Mouse (Mus musculus): ENCODE measurements around the gene 1700067P10Rik. TPM values are rescaled to one million over a fixed set of nuclear protein-coding genes. Genes with fewer than 3 reads are reported as not detected.

The 1700067P10Rik gene
- total RNA-seq, 1 experiment from 2014 or later = not detected

- no peak for ATAC-seq (replicated peaks; ENCODE audit: low read depth, poor library complexity, severe bottlenecking)
Observed at GRCm38 (mm10) chr17:48094820-48095680, 5.9 kb downstream of the 1700067P10Rik start.

- no peak for ATAC-seq (replicated peaks; ENCODE audit: low read depth, poor library complexity, severe bottlenecking)
Observed at GRCm38 (mm10) chr17:48095718-48096121, 6.6 kb downstream of the 1700067P10Rik start.

GRCm38 (mm10) chr17:48096321-48096720, 7.2 kb downstream of the 1700067P10Rik start:
- no peak for ATAC-seq (replicated peaks; ENCODE audit: low read depth, poor library complexity, severe bottlenecking)

GRCm38 (mm10) chr17:48097011-48097742, 8.1 kb downstream of the 1700067P10Rik start:
- peak; percentile 58 for ATAC-seq (replicated peaks; ENCODE audit: low read depth, poor library complexity, severe bottlenecking)

GRCm38 (mm10) chr17:48097743-48098527, 8.8 kb downstream of the 1700067P10Rik start:
- ATAC-seq (replicated peaks; ENCODE audit: low read depth, poor library complexity, severe bottlenecking) = no peak

GRCm38 (mm10) chr17:48098528-48098890, 9.4 kb downstream of the 1700067P10Rik start:
- ATAC-seq (replicated peaks; ENCODE audit: low read depth, poor library complexity, severe bottlenecking) = no peak

- ATAC-seq (replicated peaks; ENCODE audit: low read depth, poor library complexity, severe bottlenecking) = no peak
Observed at GRCm38 (mm10) chr17:48099312-48099711, 10.2 kb downstream of the 1700067P10Rik start.

- peak; percentile 85 for ATAC-seq (replicated peaks; ENCODE audit: low read depth, poor library complexity, severe bottlenecking)
Observed at GRCm38 (mm10) chr17:48100441-48101417, 11.6 kb downstream of the 1700067P10Rik start.

- ATAC-seq (replicated peaks; ENCODE audit: low read depth, poor library complexity, severe bottlenecking) = peak; percentile 50; the same call in 1 of the 2 replicates
Observed at GRCm38 (mm10) chr17:48107333-48107732, 18.2 kb downstream of the 1700067P10Rik start.

GRCm38 (mm10) chr17:48107862-48108261, 18.7 kb downstream of the 1700067P10Rik start:
- ATAC-seq (replicated peaks; ENCODE audit: low read depth, poor library complexity, severe bottlenecking) = no peak

GRCm38 (mm10) chr17:48108520-48108919, 19.4 kb downstream of the 1700067P10Rik start:
- ATAC-seq (replicated peaks; ENCODE audit: low read depth, poor library complexity, severe bottlenecking) = no peak

- peak; percentile 86 for ATAC-seq (replicated peaks; ENCODE audit: low read depth, poor library complexity, severe bottlenecking)
Observed at GRCm38 (mm10) chr17:48110547-48111287, 21.6 kb downstream of the 1700067P10Rik start.

- peak; percentile 98 for ATAC-seq (replicated peaks; ENCODE audit: low read depth, poor library complexity, severe bottlenecking)
Observed at GRCm38 (mm10) chr17:48118570-48118969, 29.5 kb downstream of the 1700067P10Rik start.

GRCm38 (mm10) chr17:48119656-48120055, 30.5 kb downstream of the 1700067P10Rik start:
- peak; percentile 70 for ATAC-seq (replicated peaks; ENCODE audit: low read depth, poor library complexity, severe bottlenecking)

- ATAC-seq (replicated peaks; ENCODE audit: low read depth, poor library complexity, severe bottlenecking) = no peak
Observed at GRCm38 (mm10) chr17:48120456-48120855, 31.3 kb downstream of the 1700067P10Rik start.

- no peak for ATAC-seq (replicated peaks; ENCODE audit: low read depth, poor library complexity, severe bottlenecking)
Observed at GRCm38 (mm10) chr17:48132810-48133209, 43.7 kb downstream of the 1700067P10Rik start.
